Mouse (Mus musculus) kidney, adult 2 months (tissue): ENCODE measurements around the gene Phf12. TPM values are rescaled to one million over a fixed set of nuclear protein-coding genes. Genes with fewer than 3 reads are reported as not detected.

Experiments used
- DNase-seq: peaks from one replicate; pipeline ENCODE4 v3.0.0; 2021
- H3K27ac ChIP-seq: fragments of 200-500 bp; 2 replicates; pipeline ENCODE4 v1.5.1; 2012; ENCODE audit warnings: low read depth, low read length, control low read depth, inconsistent platforms; ENCODE audit not compliant: insufficient read depth
- H3K27me3 ChIP-seq: fragments of 200-500 bp; replicated peaks from 2 replicates; pipeline ENCODE4 v1.6.1; 2012; ENCODE audit warnings: mild to moderate bottlenecking, moderate library complexity, low read length, inconsistent platforms; ENCODE audit not compliant: control insufficient read depth, insufficient read depth
- H3K36me3 ChIP-seq: fragments of 200-500 bp; 2 replicates; pipeline ENCODE4 v1.6.1; 2012; ENCODE audit warnings: mild to moderate bottlenecking, moderate library complexity, low read length, inconsistent platforms; ENCODE audit not compliant: control insufficient read depth, insufficient read depth
- H3K4me1 ChIP-seq: fragments of 200-500 bp; 2 replicates; pipeline ENCODE4 v1.6.1; 2011; ENCODE audit warnings: low read length; ENCODE audit not compliant: control insufficient read depth, insufficient read depth
- H3K4me3 ChIP-seq: fragments of 200-500 bp; 2 replicates; pipeline ENCODE4 v1.5.1; 2011; ENCODE audit warnings: mild to moderate bottlenecking, low read depth, low read length, control low read depth; ENCODE audit not compliant: insufficient read depth
- CTCF ChIP-seq: fragments of 200-500 bp; conservative IDR thresholded peaks from 2 replicates; pipeline ENCODE4 v1.5.1; 2011; ENCODE audit warnings: low read depth, mild to moderate bottlenecking, control low read depth, low read length, moderate library complexity, mixed read lengths; ENCODE audit not compliant: insufficient read depth, insufficient read length
- POLR2A ChIP-seq: fragments of 200-500 bp; IDR thresholded peaks from one replicate; pipeline ENCODE4 v1.6.1; 2011; ENCODE audit warnings: low read depth, low read length, control low read depth
- WGBS: fragments of 180-500 bp; shearing (Covaris S2); methylation state at CpG from one replicate; pipeline ENCODE4 v1.1.7; 2018; 5-methylcytosine and 5-hydroxymethylcytosine counted together
- polyA plus RNA-seq: library from polyadenylated mRNA; depleted of rRNA; stranded (reverse); fragments of >200 nt; gene quantifications from 2 replicates; pipeline ENCODE4 v1.2.3, GENCODE M21; 2012

Gene Phf12
- polyA plus RNA-seq, 1 experiment = 33.0 TPM

DNA sequence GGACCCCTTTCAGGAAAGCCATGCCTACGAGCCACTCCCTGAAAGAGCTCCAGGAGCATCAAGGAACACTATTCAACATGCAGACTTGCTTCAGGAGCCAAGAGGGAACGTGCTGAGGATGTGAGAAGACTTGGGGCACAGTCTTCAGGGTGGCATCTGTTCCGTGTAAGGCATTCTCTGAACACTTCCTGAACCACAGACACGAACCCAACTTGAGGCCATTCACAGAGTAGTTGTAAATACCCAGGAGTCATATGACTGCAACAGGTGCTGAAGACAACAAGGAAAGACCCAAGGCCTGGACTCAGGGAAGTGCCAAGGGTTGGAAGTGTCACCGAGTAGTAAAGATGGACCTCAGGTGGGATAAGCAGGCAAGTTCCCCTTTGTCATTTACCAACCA lies 85.0 kb downstream of the Phf12 start:
- no peaks in the 10 kb centered on the region for H3K27me3 ChIP-seq
- TF ChIP-seq POLR2A (no peak), CTCF (no peak)
- 69% methylated on average over 5 of the region's 5 CpGs for WGBS
- H3K27ac ChIP-seq = no peak overlapping the region
- no peaks in the 10 kb centered on the region for H3K36me3 ChIP-seq
- no peak overlapping the region for H3K4me3 ChIP-seq
- H3K4me1 ChIP-seq = no peaks in the 10 kb centered on the region
- no peak for DNase-seq

DNA sequence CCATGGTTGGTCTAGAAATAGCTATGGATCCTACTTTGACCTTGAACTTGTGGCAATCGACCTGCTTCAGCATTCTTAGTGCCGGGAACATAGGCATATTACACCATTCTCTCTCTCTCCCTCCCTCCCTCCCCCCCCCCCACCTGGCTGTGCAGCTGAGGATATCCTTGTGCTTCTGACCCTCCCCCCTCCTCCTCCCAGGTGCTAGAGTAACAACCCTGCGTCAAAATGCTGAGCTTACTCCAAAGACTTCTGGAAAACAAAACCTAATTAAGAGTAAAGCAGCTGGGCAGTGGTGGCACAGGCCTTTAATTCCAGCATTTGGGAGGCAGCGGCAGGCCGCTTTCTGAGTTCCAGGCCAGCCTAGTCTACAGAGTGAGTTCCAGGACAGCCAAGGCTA lies 86.6 kb downstream of the Phf12 start:
- Histone ChIP-seq H3K4me3 (no peak overlapping the region), H3K36me3 (no peaks in the 10 kb centered on the region), H3K4me1 (no peaks in the 10 kb centered on the region), H3K27ac (no peak overlapping the region), H3K27me3 (no peaks in the 10 kb centered on the region)
- no peak for TF ChIP-seq POLR2A
- no peak for TF ChIP-seq CTCF
- 73% methylated on average over 5 of the region's 5 CpGs for WGBS
- DNase-seq = no peak

- Histone ChIP-seq H3K27me3 (no peaks in the 10 kb centered on the region), H3K27ac (no peak overlapping the region), H3K4me3 (no peak overlapping the region), H3K4me1 (no peaks in the 10 kb centered on the region), H3K36me3 (no peaks in the 10 kb centered on the region)
- no peak for TF ChIP-seq POLR2A
- no peak for TF ChIP-seq CTCF
- no peak for DNase-seq
- 87% methylated on average over 6 of the region's 6 CpGs for WGBS
These were observed 87.1 kb downstream of the Phf12 start for GRCm38 (mm10) chr11:78069646-78070045.

DNA sequence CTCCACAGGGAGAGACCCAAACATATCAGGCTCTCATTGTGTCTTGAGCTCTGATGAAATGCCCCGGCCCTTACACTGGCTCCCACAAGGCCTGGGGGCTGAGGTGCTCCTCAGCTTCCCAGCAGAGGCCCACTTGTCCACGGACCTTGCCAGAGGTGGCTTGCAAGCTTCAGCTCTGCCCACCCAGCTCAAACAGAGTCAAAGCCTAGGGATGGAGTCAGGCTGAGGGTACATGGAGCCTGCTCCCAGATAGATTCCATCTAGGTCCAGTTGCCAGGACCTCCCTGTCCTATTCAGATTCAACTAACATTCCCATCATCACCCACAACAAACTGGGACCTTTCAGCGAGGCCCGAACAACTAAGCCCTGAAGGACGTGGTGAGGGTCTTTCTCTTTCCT lies 89.4 kb downstream of the Phf12 start:
- no peak for DNase-seq
- Histone ChIP-seq H3K4me3 (no peak overlapping the region), H3K27ac (no peak overlapping the region), H3K4me1 (no peaks in the 10 kb centered on the region), H3K27me3 (no peaks in the 10 kb centered on the region), H3K36me3 (no peaks in the 10 kb centered on the region; the same call in 1 of the 2 replicates)
- TF ChIP-seq CTCF = no peak
- no peak for TF ChIP-seq POLR2A
- 93% methylated on average over 5 of the region's 5 CpGs for WGBS

DNA sequence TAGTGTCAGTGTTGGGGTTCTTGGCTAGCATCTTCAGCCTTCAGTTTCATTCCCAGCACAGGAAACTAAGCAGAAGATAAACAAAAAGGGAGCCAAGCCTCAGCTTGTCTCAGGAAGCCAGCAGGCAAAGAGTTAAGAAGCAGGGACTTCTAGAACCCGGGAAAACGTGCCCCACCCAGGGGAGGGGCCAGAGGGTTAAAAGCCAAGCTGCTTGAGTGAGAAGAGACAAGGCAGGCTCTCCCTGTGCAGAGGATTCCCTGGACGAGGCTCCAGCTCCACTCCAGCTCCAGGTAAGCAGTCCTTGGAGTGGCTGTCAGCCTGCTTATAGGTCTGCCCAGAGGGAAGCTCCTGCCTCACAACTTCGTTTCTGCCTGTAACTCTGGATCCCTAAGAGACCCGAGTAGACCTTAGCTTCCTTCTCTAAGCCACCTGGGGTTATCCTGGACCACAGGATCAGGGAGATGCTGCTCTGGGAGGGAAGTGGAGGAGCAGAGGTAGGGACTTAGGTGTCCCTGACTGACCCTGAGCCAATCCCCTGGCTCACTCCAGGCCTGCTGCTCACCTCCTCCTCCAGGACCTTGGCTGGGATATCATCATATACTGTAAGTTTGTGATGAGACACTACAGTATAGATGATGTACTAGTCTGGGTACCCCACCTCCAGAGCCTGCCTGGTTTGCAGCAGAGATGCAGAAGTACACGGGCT lies 90.0 kb downstream of the Phf12 start:
- DNase-seq = no peak
- H3K4me3 ChIP-seq = no peak overlapping the region
- TF ChIP-seq POLR2A = no peak
- no peak for TF ChIP-seq CTCF
- H3K36me3 ChIP-seq = no peaks in the 10 kb centered on the region; the same call in 1 of the 2 replicates
- no peaks in the 10 kb centered on the region for H3K27me3 ChIP-seq
- 36% methylated on average over 6 of the region's 6 CpGs for WGBS
- H3K4me1 ChIP-seq = no peaks in the 10 kb centered on the region
- H3K27ac ChIP-seq = no peak overlapping the region

GRCm38 (mm10) chr11:78073577-78074276 lies 91.2 kb downstream of the Phf12 start:
- no peak for DNase-seq
- 97% methylated on average over 9 of the region's 9 CpGs for WGBS
- no peak overlapping the region for H3K27ac ChIP-seq
- no peak overlapping the region for H3K4me3 ChIP-seq
- H3K4me1 ChIP-seq = no peaks in the 10 kb centered on the region
- TF ChIP-seq POLR2A = no peak
- H3K36me3 ChIP-seq = no peaks in the 10 kb centered on the region; the same call in 1 of the 2 replicates
- H3K27me3 ChIP-seq = no peaks in the 10 kb centered on the region

DNA sequence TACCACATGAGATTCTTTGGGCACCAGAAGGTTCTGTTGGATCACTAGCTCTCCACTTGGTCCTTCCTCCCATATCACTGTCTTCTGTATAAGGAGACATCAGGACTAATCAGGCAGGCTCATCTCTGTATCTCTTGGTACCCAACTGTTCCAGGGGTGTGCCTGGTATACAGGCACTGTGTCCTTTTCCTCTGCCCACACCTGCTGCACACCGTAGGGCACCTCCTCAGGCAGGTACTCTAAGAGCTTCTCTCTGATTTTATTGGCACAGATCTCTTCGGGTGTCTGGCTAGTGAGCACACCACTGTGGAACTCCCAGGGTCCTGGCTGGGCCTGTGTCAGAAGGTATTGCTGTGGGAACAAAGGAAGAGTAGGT lies 91.7 kb downstream of the Phf12 start:
- H3K4me1 ChIP-seq = no peaks in the 10 kb centered on the region
- no peak overlapping the region for H3K27ac ChIP-seq
- H3K36me3 ChIP-seq = no peaks in the 10 kb centered on the region; the same call in 1 of the 2 replicates
- H3K4me3 ChIP-seq = no peak overlapping the region
- 90% methylated on average over 2 of the region's 2 CpGs for WGBS
- H3K27me3 ChIP-seq = no peaks in the 10 kb centered on the region
- no peak for TF ChIP-seq POLR2A
- TF ChIP-seq CTCF = no peak
- DNase-seq = no peak
